Comparison of ENCODE assay signal across 14 mouse cellular contexts in genomic region chr1:191256566-191257350, GRCm38 (mm10). TPM values are rescaled to one million over a fixed set of nuclear protein-coding genes. Genes with fewer than 3 reads are reported as not detected.
DNase-seq lines count a peak whose midpoint lies in the region; ATAC-seq and TF ChIP-seq lines count a peak whose summit lies in the region.
"Had no signal": no experiment of that assay in that cellular context is flagged by ENCODE, and none has a peak within 500 bp of the region (broad histone marks: within the 10 kb centered on the region; RNA-seq: fewer than 3 reads in every experiment).

No protein-coding gene starts in this region.

- TF ChIP-seq EP300 in liver, embryonic 14.5 days (IDR thresholded peaks at IDR 0.05; ENCODE audit: low read depth), result no peak

- H3K4me3 ChIP-seq in forebrain, embryonic 10.5 days, result no peak overlapping the region
- H3K4me3 ChIP-seq in forebrain, embryonic 13.5 days, result no peak overlapping the region
- no peak overlapping the region for H3K4me3 ChIP-seq in liver, embryonic 14.5 days (ENCODE audit: insufficient read depth in 1 of 2, low read depth in 2 of 2, low read length in 2 of 2)
- H3K4me3 ChIP-seq: hindbrain, embryonic 13.5 days; limb, embryonic 13.5 days; megakaryocyte, embryonic 14.5 days had no signal

- H3K9me3 ChIP-seq in forebrain, embryonic 10.5 days, result no peaks in the 10 kb centered on the region
- no peaks in the 10 kb centered on the region for H3K9me3 ChIP-seq in forebrain, embryonic 13.5 days (replicated peaks)
- no peaks in the 10 kb centered on the region for H3K9me3 ChIP-seq in liver, embryonic 14.5 days (ENCODE audit: control insufficient read depth, low read length)
- H3K9me3 ChIP-seq: hindbrain, embryonic 13.5 days; limb, embryonic 13.5 days; megakaryocyte, embryonic 14.5 days had no signal

- H3K27ac ChIP-seq in forebrain, embryonic 10.5 days, result peak overlapping the region; percentile 58; the same call in 1 of the 2 replicates
- no peak overlapping the region for H3K27ac ChIP-seq in forebrain, embryonic 13.5 days
- H3K27ac ChIP-seq in liver, embryonic 14.5 days, result no peak overlapping the region
- H3K27ac ChIP-seq: hindbrain, embryonic 13.5 days; limb, embryonic 13.5 days had no signal

- 71% methylated on average over 11 of the region's 11 CpGs for WGBS in forebrain, embryonic 10.5 days
- 74% methylated on average over 11 of the region's 11 CpGs for WGBS in forebrain, embryonic 13.5 days
- WGBS in liver, embryonic 14.5 days (ENCODE audit: insufficient replicate concordance), result 33% methylated on average over 11 of the region's 11 CpGs

- peaks cover 45% of the 10 kb centered on the region for H3K4me1 ChIP-seq in forebrain, embryonic 10.5 days
- H3K4me1 ChIP-seq in forebrain, embryonic 13.5 days, result no peaks in the 10 kb centered on the region
- peaks cover 0 to 13% of the 10 kb centered on the region in 2 experiments; a peak in 2 of 4 replicates for H3K4me1 ChIP-seq in liver, embryonic 14.5 days (replicated peaks; ENCODE audit: control insufficient read depth in 2 of 2, insufficient read depth in 2 of 2, low read length in 1 of 2)
- H3K4me1 ChIP-seq: hindbrain, embryonic 13.5 days had no signal

- no peak for ATAC-seq in forebrain, embryonic 13.5 days
- peak; percentile 31; the same call in 1 of the 2 replicates for ATAC-seq in liver, embryonic 14.5 days (ENCODE audit: insufficient read depth)
- ATAC-seq: forebrain, embryonic 14.5 days had no signal

- H3K27me3 ChIP-seq in forebrain, embryonic 10.5 days (ENCODE audit: poor library complexity, severe bottlenecking), result peaks cover 23% of the 10 kb centered on the region
- 0 out of 2 replicates have a peak, but pooled peaks cover 3% of the 10 kb centered on the region for H3K27me3 ChIP-seq in forebrain, embryonic 13.5 days
- no peaks in the 10 kb centered on the region for H3K27me3 ChIP-seq in liver, embryonic 14.5 days (ENCODE audit: control insufficient read depth, insufficient read depth, low read length)
- H3K27me3 ChIP-seq: hindbrain, embryonic 13.5 days; limb, embryonic 13.5 days had no signal

- no peak for DNase-seq in forebrain, embryonic 10.5 days (ENCODE audit: extremely low spot score, low spot score)
- DNase-seq in ES-CJ7 (ENCODE audit: low read depth, low spot score), result peak; percentile 40
- peak; percentile 17 to 19 for DNase-seq in kidney, adult 8-10 months
- no peak for DNase-seq in liver, embryonic 14.5 days (ENCODE audit: low read depth in 3 of 3, low spot score in 3 of 3)
- no peak for DNase-seq in cerebellum, adult 11 months
- no peak for DNase-seq in gastrocnemius, postnatal 10 days
- no peak for DNase-seq in ovary, postnatal 10 days (ENCODE audit: low spot score)
- DNase-seq: cerebellum, adult 18-20 months; gastrocnemius, postnatal 36 days had no signal

- TF ChIP-seq CTCF in liver, embryonic 14.5 days (IDR thresholded peaks at IDR 0.05; ENCODE audit: low read depth), result no peak

- no peak overlapping the region for H3K9ac ChIP-seq in forebrain, embryonic 13.5 days
- no peak overlapping the region for H3K9ac ChIP-seq in liver, embryonic 14.5 days (replicated peaks)
- H3K9ac ChIP-seq: hindbrain, embryonic 13.5 days; limb, embryonic 13.5 days had no signal

- H3K36me3 ChIP-seq in forebrain, embryonic 10.5 days (replicated peaks), result no peaks in the 10 kb centered on the region
- no peaks in the 10 kb centered on the region for H3K36me3 ChIP-seq in forebrain, embryonic 13.5 days (ENCODE audit: poor library complexity, severe bottlenecking)
- H3K36me3 ChIP-seq in liver, embryonic 14.5 days (replicated peaks; ENCODE audit: control insufficient read depth, insufficient read depth, low read depth), result no peaks in the 10 kb centered on the region
- H3K36me3 ChIP-seq: hindbrain, embryonic 13.5 days; limb, embryonic 13.5 days had no signal

- no peak overlapping the region for H3K4me2 ChIP-seq in forebrain, embryonic 13.5 days
- H3K4me2 ChIP-seq in liver, embryonic 14.5 days (ENCODE audit: low read depth), result no peak overlapping the region
- H3K4me2 ChIP-seq: hindbrain, embryonic 13.5 days; limb, embryonic 13.5 days had no signal

RNA-seq across cellular contexts. Expression of gene Atf3, which starts 38.9 kb away (rescaled TPM):
- 2.9 and 3.4 TPM in 2 replicates for polyA plus RNA-seq in forebrain, embryonic 10.5 days (2016; fragmentation: Nextera tagmentation; extraction: Ambion mirVana)
- polyA plus RNA-seq in forebrain, embryonic 13.5 days (2015; fragmentation: Nextera tagmentation; extraction: Ambion mirVana), result 1.0 and 1.4 TPM in 2 replicates
- polyA plus RNA-seq in liver, embryonic 14.5 days (2012; rRNA removed), result 0.53 and 0.76 TPM in 2 replicates
- polyA plus RNA-seq in liver, embryonic 14.5 days (2014; fragmentation: Nextera tagmentation; extraction: Ambion mirVana), result 0.94 and 1.3 TPM in 2 replicates
- 10 to 100 TPM in 1 of 2 experiments, 1 to 10 TPM in 1; 5.0 to 13.4 TPM for total RNA-seq in gastrocnemius, postnatal 10 days (2021)

Comparison
In these comparisons a context has a peak if more than half of its experiments do, and no peak if none do; other contexts are left out.
1. DNase-seq: peak in ES-CJ7 (single experiment) and kidney, adult 8-10 months (2 of 2); none in forebrain, embryonic 10.5 days (single experiment), liver, embryonic 14.5 days (0 of 3), cerebellum, adult 11 months (single experiment), gastrocnemius, postnatal 10 days (single experiment) and ovary, postnatal 10 days (single experiment).